Mouse (Mus musculus): ENCODE data around the gene Axdnd1.

DNA sequence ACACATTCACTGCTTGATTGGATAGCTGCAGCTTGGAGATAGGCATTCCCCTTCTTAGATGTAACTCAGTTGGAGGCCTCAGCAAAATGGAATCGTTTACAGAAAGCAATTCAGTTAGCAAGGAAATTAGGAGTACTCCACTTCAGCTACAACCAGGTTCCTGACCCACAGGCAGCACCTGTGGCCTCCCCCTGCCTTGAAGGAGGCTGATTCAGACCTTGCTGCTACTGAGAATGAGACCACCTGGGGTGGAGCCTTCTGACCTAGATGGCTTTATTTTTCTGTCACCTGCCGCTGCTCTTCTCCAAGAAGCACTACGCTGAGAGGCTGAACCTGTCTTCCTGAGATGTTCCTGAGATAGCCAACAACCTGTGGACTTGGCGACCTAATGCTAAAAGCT lies 12.4 kb downstream of the Axdnd1 start:
- TF ChIP-seq ZNF384 (IDR thresholded peaks at IDR 0.05; ENCODE audit: low read depth, low read length) = no peak
- TF ChIP-seq CHD2 (IDR thresholded peaks at IDR 0.05; ENCODE audit: low read depth, low read length) = no peak
